Mouse (Mus musculus): ENCODE data around the gene Kcnk6. TPM values are rescaled to one million over a fixed set of nuclear protein-coding genes. Genes with fewer than 3 reads are reported as not detected.

The Kcnk6 gene
- total and polyA plus RNA-seq, 3 experiments = 1.4 to 5.2 TPM; not detected in 1

DNA sequence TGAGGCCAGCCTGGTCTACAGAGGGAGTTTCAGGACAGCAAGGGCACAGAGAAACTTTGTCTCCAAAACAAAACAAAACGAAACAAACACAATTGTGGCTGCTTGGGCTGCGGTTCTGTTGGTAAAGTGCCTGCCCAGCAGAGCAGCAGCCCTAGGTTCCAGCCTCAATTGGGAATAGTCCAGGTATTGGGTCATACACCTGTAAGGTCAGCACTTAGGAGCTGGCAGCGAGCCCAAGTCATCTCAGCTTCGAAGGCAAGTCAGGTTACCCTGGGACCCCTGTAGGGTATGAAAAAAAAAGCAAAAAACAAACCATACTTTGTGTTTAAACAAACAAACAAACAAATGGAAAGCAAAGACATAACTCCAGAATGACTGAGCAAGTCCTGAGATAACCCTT lies 23.6 kb upstream of the Kcnk6 start:
- H3K27ac ChIP-seq (ENCODE audit: control insufficient read depth, low read depth, low read length) = no peak overlapping the region
- no peaks in the 10 kb centered on the region for H3K9me3 ChIP-seq (replicated peaks; ENCODE audit: insufficient read depth, low read length)
- TF ChIP-seq CHD1 (IDR thresholded peaks at IDR 0.05; ENCODE audit: low read depth, low read length) (no peak), E2F4 (IDR thresholded peaks at IDR 0.05; ENCODE audit: borderline replicate concordance, low read depth, low read length) (no peak), EP300 (IDR thresholded peaks at IDR 0.05; ENCODE audit: low read depth in 1 of 2, low read length in 2 of 2) (no peak), ETS1 (IDR thresholded peaks at IDR 0.05; ENCODE audit: low read depth, low read length) (no peak), USF2 (IDR thresholded peaks at IDR 0.05; ENCODE audit: borderline replicate concordance in 1 of 2, insufficient read depth in 1 of 2, low read depth in 1 of 2, low read length in 2 of 2) (no peak), SMC3 (IDR thresholded peaks at IDR 0.05; ENCODE audit: low read depth, low read length) (no peak), RCOR1 (IDR thresholded peaks at IDR 0.05; ENCODE audit: low read depth, low read length) (no peak), MAZ (IDR thresholded peaks at IDR 0.05; ENCODE audit: low read depth, low read length) (no peak), TBP (IDR thresholded peaks at IDR 0.05; ENCODE audit: low read depth, low read length) (no peak), CHD2 (IDR thresholded peaks at IDR 0.05; ENCODE audit: low read length) (no peak), MAFK (IDR thresholded peaks at IDR 0.05; ENCODE audit: borderline replicate concordance, low read depth, low read length) (no peak), ZKSCAN1 (IDR thresholded peaks at IDR 0.05; ENCODE audit: low read depth, low read length) (no peak), RAD21 (IDR thresholded peaks at IDR 0.05; ENCODE audit: low read depth, low read length) (no peak)
- H3K4me3 ChIP-seq (ENCODE audit: control insufficient read depth in 1 of 2, insufficient read depth in 1 of 2, low read depth in 2 of 2, low read length in 2 of 2) = no peak overlapping the region
- H3K9ac ChIP-seq (ENCODE audit: control insufficient read depth, low read depth, low read length, poor library complexity, severe bottlenecking) = no peak overlapping the region
- no peaks in the 10 kb centered on the region; a peak in 1 of 4 replicates for H3K4me1 ChIP-seq (ENCODE audit: control insufficient read depth in 1 of 2, insufficient read depth in 2 of 2, low read length in 2 of 2)
- H3K79me2 ChIP-seq (ENCODE audit: control insufficient read depth, insufficient read depth, low read length, poor library complexity) = no peaks in the 10 kb centered on the region
- no peak for DNase-seq (ENCODE audit: low read depth, low spot score)
- no peaks in the 10 kb centered on the region for H3K27me3 ChIP-seq (ENCODE audit: control insufficient read depth in 1 of 2, insufficient read depth in 2 of 2, low read length in 2 of 2)
- H3K36me3 ChIP-seq (ENCODE audit: control insufficient read depth in 1 of 2, insufficient read depth in 2 of 2, low read length in 2 of 2) = peaks cover 0 to 3% of the 10 kb centered on the region in 2 experiments; a peak in 2 of 4 replicates

GRCm38 (mm10) chr7:29253842-29254241 lies 21.5 kb upstream of the Kcnk6 start:
- Histone ChIP-seq H3K9me3 (replicated peaks; ENCODE audit: insufficient read depth, low read length) (no peaks in the 10 kb centered on the region), H3K4me3 (ENCODE audit: control insufficient read depth in 1 of 2, insufficient read depth in 1 of 2, low read depth in 2 of 2, low read length in 2 of 2) (no peak overlapping the region), H3K27me3 (ENCODE audit: control insufficient read depth in 1 of 2, insufficient read depth in 2 of 2, low read length in 2 of 2) (no peaks in the 10 kb centered on the region), H3K36me3 (ENCODE audit: control insufficient read depth in 1 of 2, insufficient read depth in 2 of 2, low read length in 2 of 2) (no peaks in the 10 kb centered on the region; a peak in 2 of 4 replicates), H3K4me1 (ENCODE audit: control insufficient read depth in 1 of 2, insufficient read depth in 2 of 2, low read length in 2 of 2) (no peaks in the 10 kb centered on the region; a peak in 1 of 4 replicates), H3K27ac (ENCODE audit: control insufficient read depth, low read depth, low read length) (no peak overlapping the region), H3K79me2 (ENCODE audit: control insufficient read depth, insufficient read depth, low read length, poor library complexity) (no peaks in the 10 kb centered on the region), H3K9ac (ENCODE audit: control insufficient read depth, low read depth, low read length, poor library complexity, severe bottlenecking) (no peak overlapping the region)
- TF ChIP-seq TCF12 (IDR thresholded peaks at IDR 0.05; ENCODE audit: low read depth, low read length) (no peak), JUND (IDR thresholded peaks at IDR 0.05; ENCODE audit: low read depth, low read length) (no peak), MEF2A (IDR thresholded peaks at IDR 0.05; ENCODE audit: extremely low read depth, insufficient replicate concordance, low read depth, low read length, poor library complexity, severe bottlenecking) (no peak), KAT2A (conservative IDR thresholded peaks at IDR 0.05; ENCODE audit: low read depth, low read length) (no peak), MAX (IDR thresholded peaks at IDR 0.05; ENCODE audit: low read length) (no peak), NELFE (IDR thresholded peaks at IDR 0.05; ENCODE audit: low read depth, low read length) (no peak), ZNF384 (IDR thresholded peaks at IDR 0.05; ENCODE audit: low read depth, low read length) (no peak), CTCF (IDR thresholded peaks at IDR 0.05 in 2 of 3, conservative IDR thresholded peaks at IDR 0.05 in 1 of 3; ENCODE audit: control insufficient read depth in 1 of 3, insufficient read depth in 1 of 3, low read depth in 2 of 3, low read length in 3 of 3, poor library complexity in 1 of 3, severe bottlenecking in 1 of 3) (no peak), ELF1 (IDR thresholded peaks at IDR 0.05; ENCODE audit: low read depth, low read length) (no peak), USF1 (IDR thresholded peaks at IDR 0.05; ENCODE audit: low read depth, low read length) (no peak), MYC (IDR thresholded peaks at IDR 0.05; ENCODE audit: low read depth, low read length) (no peak), ZC3H11A (IDR thresholded peaks at IDR 0.05; ENCODE audit: low read depth, low read length) (no peak), ZMIZ1 (IDR thresholded peaks at IDR 0.05; ENCODE audit: low read depth, low read length) (no peak), GATA1 (IDR thresholded peaks at IDR 0.05; ENCODE audit: low read depth, low read length) (no peak), UBTF (IDR thresholded peaks at IDR 0.05; ENCODE audit: borderline replicate concordance, insufficient read depth, low read depth, low read length) (no peak), E2F4 (IDR thresholded peaks at IDR 0.05; ENCODE audit: borderline replicate concordance, low read depth, low read length) (no peak), GABPA (IDR thresholded peaks at IDR 0.05; ENCODE audit: low read depth, low read length) (no peak), USF2 (IDR thresholded peaks at IDR 0.05; ENCODE audit: borderline replicate concordance in 1 of 2, insufficient read depth in 1 of 2, low read depth in 1 of 2, low read length in 2 of 2) (no peak), MAFK (IDR thresholded peaks at IDR 0.05; ENCODE audit: borderline replicate concordance, low read depth, low read length) (no peak)
- DNase-seq (ENCODE audit: low read depth, low spot score) = peak; percentile 31
